Mouse (Mus musculus): Measurements from ENCODE around the gene 4921524J17Rik. TPM values are rescaled to one million over a fixed set of nuclear protein-coding genes. Genes with fewer than 3 reads are reported as not detected.

4921524J17Rik gene
- polyA plus RNA-seq (2012; ENCODE audit: low replicate concordance) = 4.7 and 13.0 TPM in 2 replicates

DNA sequence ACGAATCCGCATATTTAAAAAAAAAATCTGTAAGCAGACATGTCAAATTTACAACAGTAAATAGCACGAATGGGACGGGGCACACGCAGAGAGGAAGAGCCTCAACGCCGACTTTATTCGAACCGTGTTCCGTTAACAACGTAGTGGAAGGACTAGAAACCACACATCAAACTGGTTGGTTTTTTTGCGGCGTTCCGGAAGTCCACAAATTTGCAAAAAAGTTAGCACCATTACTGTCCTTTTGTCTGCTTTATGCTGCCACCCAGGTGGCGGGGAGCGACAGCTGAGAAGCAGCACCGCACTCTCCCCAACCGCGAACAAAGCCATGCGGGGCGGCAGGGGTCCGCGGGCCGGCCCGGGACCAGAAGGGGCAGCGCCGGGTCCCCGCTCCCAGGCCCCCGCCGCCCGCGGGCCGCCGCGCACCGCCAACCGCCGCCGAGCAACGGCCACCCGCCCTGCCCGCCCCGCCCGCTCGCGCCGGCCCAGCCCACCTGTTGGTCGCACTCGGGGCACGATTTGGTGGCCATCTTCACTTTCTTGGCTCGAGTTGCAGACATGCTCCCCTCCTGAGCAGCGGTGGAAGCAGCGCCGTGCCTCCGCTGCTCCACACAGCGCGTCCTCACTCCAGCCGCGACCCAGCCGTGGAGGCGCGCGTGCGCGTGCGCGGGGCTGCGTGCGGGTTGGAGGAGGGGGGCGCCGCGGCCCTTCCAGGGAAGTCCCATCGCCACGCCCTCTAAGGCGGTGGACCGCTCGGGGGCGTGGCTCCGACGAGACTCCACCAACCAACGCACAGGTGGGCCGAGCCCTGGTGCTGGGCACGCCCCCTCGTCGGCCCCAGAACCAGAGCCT is at the start of gene 4921524J17Rik:
Gene 4921524J17Rik, minus strand, starts transcription at position 666 of the 849 bp plus-strand sequence.

GRCm38 (mm10) chr8:85386205-85386604 is 46.4 kb downstream of the 4921524J17Rik start, which contains the start of gene Mylk3:
Gene Mylk3, minus strand, starts transcription at chr8:85386345.

Other genes with a start within 250 kb of the 4921524J17Rik start
- gene Olfr371, start 206.8 kb downstream of the 4921524J17Rik start, polyA plus RNA-seq (2012; ENCODE audit: low replicate concordance) = not detected in 2 replicates
- gene Orc6, start 133.2 kb downstream of the 4921524J17Rik start, polyA plus RNA-seq (2012; ENCODE audit: low replicate concordance) = 1.2 and 8.4 TPM in 2 replicates
- 0.91 and 9.3 TPM in 2 replicates for gene Vps35, start 133.0 kb downstream of the 4921524J17Rik start, polyA plus RNA-seq (2012; ENCODE audit: low replicate concordance)
- gene Mylk3, start 46.5 kb downstream of the 4921524J17Rik start, polyA plus RNA-seq (2012; ENCODE audit: low replicate concordance) = 8.4 and 11.1 TPM in 2 replicates
- 1.2 and 6.2 TPM in 2 replicates for gene Gpt2, start 59.7 kb upstream of the 4921524J17Rik start, polyA plus RNA-seq (2012; ENCODE audit: low replicate concordance)
- gene Dnaja2, start 122.5 kb upstream of the 4921524J17Rik start, polyA plus RNA-seq (2012; ENCODE audit: low replicate concordance) = 35.8 and 63.2 TPM in 2 replicates